Mouse (Mus musculus) lung, postnatal 25 days (tissue): ENCODE measurements around the gene Gm11437.

Source experiments
- DNase-seq: peaks from one replicate; pipeline ENCODE4 v3.0.0; 2022; ENCODE audit warnings: low spot score

Gene Gm11437

DNA sequence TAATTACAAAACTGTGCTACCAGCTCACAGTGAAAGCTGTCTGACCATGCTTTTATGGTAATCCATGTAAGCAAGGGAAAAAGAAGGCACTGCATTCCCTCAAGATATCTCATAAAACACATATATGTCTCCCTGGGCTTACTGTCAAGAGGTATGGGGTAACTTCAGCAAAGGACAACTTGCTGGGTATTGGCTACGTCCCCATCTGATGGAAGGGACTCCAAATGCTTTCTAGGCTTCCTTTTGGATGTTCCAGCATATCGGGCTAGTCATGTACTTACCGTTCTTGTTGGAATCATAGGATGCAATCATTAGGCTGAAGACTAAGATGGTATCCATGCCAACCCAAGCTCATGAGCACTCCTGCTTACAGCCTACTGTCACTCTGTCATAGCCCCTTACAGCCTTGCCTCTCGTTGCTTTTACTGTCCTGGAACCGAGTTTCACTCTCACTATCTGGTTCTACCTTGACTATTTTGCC is at the start of gene Gm11437:
Gm11437 (minus strand) TSS at position 431 of the 481 bp plus-strand sequence.
- DNase-seq: no peak

DNA sequence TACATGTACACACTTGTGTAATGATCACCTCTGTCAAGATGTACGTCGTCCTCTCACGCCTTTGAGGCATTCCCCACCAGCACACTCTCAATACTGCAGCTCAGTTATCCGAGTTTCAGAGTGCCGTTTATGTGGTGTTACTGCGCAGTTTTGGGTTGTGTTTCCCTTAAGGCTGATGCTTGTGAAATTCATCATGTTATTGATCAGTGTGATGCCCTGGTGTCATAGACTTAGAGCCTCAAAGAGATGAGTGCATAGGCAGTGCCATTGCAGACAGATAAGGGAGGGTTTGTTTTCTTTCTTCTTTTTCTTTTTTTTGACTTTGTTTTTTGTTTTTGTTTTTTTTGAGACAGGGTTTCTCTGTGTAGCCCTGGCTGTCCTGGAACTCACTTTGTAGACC is 43.6 kb upstream of the Gm11437 start:
- no peak for DNase-seq

DNA sequence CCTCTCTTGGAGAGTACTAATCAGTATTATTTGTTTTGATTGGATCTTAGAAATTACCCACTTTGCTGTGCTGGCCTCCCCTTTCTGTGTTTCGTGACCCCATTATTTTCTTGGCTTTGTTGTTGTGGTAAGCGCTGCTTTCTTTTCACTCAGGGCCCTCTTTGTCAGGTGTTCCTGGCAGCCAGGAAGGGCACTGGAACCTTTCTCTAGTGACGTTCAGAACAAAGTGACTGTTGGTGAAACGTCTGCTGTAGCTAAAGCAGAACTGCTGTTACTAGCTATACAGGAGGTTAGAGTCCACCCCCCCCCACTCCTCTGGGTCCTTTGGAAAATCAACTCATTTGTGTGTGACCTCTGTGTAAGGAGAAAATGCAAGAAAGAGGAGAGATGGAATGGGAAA is 38.5 kb upstream of the Gm11437 start:
- DNase-seq: no peak

DNA sequence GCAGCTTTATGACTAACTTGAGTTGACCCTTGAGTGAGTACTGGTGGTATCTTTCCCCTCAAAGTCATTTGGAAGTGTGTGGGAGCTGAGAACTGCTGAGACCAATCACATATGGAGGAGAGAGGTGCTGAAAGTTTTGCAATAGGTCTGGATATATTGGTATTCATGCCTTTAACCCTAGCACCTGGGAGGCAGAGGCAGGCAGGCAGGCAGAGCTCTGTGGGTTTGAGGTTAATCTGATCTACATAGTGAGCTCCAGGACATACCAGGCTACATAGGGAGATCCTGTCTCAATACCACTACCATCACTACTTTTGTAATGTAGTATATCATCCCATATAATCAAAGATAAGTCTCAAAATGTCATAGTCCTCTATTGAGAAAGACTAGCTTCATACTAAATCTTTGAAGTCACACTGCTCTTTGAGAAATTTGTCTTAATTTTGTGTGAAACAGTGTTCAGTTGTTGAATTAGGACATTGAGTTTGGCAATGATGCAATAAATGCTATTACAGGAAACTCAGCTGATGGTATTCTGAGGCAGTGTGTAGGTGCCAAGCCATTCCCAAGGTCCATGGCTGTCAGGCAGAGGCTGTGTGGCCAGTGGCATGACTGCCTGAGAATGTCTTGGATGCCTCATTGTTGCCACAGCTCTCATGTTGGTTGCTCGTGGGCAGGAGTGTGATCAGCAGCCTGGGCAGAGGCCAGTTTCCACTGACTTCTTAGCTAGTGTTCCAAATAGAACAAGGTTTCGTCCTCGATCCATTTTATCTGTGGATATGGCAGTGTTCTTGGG is 30.5 kb upstream of the Gm11437 start:
- DNase-seq: no peak

DNA sequence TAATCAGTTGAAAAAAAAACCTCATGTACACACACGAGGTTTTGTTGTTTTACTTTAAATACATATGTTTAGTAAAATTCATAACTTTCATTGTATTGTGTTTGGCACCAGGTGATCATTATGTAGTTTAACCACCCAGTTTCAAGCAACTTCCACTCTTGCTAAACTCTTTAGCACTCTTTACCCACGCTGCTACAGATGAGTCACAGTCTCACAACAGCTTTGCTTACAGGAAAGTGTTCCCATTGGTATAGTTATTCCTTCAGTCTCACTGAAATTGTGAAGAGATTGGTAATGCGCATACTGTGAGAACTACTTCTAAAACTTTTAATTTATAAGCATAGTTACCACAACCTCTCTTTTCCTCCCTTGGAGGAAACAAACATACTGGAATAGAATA is 27.5 kb upstream of the Gm11437 start:
- no peak for DNase-seq

DNA sequence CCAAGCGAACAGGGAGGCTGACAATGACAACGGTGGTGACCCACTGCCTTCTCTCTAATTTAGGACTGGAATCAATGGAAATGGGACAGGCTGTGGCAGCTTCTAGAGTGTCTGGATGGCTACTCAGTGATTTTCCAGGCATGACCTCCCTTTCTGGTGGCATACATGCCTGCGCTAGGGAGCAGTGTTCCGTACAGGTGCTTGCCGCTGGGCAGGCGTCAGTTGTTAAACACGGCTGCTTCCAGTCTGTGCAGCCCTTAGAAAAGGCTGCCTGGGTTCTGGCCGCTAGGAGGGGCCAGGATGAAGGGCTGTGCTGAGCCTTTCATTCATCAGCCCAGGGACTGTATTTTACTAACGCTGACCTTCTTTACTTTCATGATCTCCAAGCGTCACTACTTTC is 26.0 kb upstream of the Gm11437 start:
- DNase-seq: peak; percentile 13

DNA sequence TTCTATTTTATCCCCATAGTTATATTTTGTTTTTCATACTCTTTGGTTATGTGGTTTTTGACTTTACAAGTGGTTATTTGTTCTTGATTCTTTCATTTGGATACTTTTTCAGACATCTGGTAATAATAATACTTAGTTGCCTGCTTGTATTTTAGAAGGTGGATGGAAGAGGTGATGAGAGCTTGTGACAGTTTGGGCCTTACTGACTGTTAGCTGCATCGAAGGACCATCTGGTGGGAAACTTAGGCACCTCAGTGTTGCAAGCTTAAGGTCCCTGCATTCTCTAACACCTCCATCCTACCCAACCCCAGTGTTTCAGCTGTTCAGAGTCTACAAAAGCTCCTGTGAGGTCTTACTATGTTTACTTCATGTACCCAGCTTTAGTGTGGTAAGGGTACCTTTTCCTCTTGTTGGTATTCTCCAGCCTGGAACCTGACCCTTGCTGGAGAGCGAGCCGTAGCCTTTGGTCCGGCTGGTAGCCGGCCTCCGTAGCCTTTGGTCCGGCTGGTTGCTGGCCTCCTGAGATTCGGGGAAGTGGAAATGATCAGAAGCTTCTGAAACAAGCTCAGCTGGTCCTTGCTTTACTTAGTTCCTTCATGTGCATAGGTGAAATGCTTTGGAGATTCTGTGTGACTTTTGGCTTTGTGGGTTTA is 23.4 kb upstream of the Gm11437 start:
- no peak for DNase-seq

DNA sequence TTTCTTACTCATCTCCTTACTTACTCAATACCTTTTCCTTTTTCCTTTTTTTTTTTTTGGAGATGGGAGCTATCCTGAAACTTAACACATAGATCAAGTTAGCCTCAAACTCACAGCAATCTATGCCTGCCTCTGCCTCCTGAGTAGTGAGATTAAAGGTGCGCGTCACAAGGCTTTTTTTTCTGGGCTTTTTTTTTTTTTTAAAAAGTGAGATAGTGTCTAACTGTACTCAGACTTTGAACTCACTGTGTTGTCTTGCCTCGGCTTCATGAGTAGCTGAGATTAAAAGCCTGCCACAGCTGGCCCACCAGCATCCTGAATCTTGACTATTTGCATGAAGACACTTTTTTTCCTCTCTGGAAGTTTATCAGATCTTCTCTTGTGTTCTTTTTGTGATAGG is 21.3 kb upstream of the Gm11437 start:
- DNase-seq: no peak

DNA sequence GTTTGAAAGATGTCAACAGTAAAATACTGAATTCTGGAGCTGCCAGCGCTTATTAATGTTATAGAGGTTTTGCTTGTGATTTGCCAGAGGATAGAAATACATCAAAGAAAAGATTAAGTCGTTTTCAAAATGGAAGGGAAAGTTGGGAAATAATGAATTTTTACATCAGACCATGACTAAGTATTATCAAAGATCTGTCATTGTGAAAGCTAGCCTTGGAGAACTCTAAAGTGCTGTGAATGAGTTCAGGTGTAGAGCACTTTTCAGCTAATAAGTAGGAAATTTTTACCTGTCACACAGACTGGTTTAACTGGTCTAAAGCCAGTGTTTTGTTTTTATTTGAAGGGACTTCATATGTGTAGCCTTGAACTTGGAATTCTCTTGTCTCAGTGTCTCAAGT is 14.0 kb upstream of the Gm11437 start:
- peak; percentile 33 for DNase-seq

DNA sequence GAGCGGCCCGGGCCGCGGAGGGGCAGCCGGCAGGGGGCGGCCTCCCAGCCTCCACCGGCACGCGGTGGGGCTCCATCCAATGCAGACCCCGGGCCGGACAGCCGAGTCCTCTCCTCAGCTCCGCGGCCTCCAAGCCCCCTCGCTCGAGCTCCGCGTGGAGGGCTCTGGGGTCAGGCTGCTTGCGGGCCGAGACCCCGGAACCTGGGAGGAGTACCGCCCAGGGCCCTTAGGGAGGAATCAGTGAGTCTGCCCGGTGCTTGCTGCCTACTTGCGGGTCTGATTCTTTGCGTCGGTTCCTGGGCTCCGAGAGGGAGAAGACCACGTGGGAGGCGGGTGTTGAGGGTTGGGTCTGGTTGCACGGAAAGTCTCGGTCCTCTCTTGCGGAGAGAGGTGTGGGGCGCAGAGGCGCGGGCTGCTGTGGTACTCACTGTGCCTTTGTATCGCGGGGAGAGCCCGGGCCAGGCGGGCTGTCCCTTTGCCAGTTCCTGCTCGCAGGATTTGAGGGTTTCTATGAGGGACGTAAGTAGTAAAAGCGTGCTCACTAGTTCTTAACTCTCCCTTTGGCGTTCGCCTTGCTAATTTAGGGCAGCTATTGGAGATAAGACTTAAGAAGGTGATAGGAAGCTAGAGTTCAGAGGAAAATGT is 12.8 kb upstream of the Gm11437 start:
- DNase-seq: peak; percentile 65

DNA sequence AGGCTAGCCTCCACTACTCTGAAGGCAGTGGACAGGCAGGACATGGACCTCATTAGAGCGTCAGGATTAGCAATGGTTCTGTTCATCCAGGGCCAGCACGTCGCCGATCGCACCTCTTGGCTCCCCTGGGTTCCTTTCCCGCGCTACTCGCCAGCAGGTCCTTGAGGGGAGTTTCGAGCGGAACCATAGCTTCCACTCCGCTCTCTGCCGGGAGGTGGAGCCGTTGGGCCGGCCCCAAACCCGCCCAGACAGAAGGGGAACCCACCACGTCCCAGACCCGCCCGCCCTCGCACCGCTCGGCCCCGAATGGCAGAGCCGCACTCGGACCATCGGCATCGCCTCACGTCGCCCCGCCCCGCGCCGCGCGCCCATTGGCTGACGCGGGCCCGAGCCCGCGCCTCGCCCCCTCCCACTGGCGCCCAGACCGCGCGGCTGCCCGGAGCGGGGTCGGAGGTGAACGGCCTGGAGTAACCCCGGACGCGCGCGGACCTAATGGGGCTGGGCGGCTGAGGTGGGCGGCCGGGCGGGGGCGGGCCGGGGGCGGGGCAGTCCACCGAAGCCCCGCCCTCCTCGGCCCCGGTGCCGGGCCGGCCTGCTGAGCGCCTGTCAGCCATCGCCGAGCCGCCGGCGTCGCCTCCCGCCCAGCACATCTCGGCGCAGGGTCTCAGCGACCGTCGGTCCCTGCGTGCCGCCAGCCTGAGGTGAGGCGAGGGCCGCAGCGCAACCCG is 12.1 kb upstream of the Gm11437 start:
- peak; percentile 97 for DNase-seq

DNA sequence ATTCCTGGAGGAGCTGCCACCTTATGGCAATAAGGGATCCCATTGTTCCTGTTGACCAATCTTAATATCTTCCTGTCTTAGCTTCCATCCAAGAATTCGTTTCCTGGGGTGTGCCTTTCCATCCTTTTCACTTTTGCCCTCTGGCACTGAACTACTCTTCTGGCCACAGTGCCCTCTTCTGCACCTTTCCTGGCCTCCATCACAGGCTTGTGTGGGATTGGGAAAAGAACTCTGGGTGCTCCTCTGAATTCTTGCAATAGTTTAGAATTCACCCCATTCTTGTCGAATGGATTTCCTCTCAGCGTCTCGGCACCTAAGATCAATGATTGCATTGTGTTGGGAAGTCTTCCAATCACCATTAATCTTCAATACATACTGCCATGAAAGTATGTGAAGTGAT is 11.3 kb upstream of the Gm11437 start:
- no peak for DNase-seq

DNA sequence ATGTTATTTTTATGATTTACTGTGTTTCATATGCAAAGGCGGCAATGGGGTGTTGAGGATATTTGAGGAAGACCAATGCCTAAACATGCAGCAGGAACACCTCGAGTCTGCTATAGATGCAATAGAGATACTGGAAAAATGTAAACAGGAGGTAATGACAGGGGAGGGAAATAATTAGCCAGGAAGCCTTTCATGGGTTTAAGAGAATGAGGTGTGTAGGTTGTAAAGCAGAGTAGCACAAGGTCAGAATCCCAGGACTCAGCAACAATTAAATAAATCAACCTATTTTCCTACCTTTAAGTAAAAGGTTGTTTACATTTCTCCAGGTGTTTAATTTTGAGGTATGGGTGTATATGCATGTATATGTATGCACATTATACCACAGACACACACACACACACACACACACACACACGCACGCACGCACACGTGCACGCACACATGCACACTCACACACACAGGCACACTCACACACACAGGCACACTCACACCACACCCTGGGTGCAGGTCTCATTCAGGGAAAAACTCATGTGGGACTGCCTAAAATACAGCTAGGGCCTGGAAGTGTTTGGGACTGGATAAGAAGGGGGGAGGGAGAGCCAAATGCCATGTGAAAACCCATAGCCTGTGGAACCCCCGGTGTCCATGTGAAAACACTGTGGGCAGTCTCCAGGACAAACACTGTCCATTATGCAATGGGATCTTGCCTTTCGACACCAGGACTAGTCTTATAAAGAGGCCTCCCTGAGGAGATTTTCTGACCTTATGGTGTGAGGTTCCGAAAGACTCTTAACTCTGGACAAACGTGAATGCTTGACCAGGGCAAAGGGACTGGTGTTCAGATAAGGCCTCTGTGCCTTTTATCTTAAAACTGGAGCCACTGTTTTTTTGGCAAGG is 5.5 kb upstream of the Gm11437 start:
- DNase-seq: no peak

DNA sequence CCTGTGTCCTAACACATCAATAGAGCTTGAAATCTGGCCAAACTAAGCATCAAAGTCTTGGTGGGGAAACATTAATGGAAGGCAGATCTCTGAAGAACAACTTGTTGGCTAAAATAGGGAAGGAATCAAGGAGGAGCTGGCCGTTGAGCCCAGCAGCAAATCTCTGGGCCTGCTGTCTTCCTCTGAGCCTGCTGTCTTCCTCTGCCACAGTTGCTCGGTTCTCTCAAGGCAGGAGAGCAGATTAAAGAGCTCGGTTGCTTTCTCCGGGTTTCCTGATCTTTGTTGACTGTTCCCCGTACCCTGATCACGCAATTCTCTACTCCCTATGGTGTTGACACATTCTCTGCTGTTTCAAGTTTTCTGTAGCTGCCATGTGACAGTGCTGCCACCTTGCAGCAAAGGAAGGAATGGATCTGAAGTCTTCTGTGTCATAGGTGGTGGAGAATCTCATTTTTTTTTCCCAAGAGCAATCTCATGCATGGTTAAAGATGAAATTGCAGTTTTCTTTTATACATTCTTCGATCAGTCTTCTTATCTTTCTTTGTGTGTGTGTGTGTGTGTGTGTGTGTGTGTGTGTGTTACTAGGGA is 1.5 kb upstream of the Gm11437 start:
- DNase-seq: peak; percentile 65

DNA sequence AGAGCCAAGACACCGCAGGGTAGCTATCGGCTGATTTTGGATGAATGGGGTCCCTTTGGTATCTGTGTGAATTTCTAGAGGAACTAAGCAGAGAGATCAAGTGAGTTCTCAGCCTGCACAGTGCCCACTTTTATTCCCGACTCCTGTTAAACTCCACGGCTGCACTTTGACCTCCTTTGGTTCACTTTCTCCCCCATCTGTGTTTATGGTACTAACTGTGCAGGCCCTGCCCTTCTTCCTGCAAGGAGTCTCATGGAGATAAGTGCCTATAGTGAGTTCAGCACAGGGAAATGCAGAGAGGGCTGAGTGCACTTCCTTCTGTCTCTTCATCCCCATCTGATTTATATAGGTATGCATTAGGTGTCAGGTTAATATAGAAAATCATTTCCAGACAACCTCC is 2.7 kb downstream of the Gm11437 start:
- no peak for DNase-seq

DNA sequence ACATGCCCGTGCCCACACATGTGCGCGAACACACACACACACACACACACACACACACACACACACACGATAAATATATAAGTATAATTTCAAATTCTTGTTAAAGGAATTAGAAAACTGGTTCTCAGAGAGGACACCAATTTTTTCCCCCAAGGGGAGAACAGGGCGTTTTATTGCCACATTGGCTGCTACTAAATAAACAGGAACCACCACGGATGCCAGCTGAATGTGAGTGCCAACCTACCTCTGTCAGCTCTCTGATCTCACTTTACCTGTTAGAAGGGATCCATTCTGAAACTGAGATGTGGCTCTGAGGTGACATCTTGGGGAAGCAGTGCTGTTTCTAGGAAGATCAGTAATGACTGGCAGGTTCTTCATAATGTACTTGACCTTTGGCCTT is 3.2 kb downstream of the Gm11437 start:
- DNase-seq: no peak

DNA sequence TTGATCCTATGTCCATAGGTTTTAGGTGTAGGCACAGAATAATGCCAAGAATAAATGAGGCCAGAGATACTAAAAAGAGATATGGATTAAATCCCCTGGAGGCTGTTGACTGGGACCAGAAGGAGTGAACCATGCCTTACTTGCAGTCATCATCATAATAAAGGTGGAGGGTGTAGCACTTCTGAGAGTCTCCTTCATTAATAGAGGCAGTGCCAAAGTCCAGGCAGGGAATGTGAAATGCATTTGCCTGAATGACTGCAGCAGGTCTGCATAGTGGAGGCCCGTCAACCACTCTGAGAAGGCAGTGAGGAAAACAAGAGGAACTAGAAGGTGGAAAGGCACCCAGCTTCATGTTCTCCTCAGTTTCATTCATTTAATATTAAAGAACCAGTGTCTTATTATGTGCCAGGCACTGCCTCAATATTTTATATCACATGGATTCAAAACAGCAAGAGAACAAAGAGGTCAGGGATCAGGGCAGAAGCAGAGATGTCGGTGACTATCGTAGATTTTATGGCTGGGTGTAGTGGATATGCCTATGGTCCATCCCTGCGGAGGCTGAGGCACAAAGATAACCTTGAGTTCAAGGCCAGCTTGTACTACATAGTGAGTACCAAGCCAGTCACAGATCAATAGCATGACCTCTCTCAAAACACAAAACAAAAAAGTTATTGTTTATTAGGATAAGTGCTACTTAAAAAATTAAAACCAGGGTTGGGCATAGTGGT is 10.6 kb downstream of the Gm11437 start:
- no peak for DNase-seq

DNA sequence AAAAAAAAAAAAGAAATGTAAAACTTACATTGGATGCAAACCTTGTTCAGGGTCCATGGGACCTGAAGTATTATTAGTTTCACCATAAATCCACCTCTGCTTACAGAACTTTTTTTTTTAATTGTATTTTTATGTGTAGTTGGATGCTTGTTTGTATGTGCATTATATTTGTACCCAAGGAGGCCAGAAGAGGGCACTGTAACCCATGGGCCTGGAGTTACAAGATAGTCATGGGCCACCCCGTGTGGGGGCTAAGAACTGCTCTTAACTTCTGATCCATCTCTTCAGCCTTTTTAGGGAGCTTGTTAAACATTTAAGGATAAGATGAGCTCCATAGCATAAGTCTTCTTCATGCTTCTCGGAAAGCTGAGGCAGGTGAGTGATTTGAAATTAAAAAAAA is 16.4 kb downstream of the Gm11437 start:
- DNase-seq: no peak

DNA sequence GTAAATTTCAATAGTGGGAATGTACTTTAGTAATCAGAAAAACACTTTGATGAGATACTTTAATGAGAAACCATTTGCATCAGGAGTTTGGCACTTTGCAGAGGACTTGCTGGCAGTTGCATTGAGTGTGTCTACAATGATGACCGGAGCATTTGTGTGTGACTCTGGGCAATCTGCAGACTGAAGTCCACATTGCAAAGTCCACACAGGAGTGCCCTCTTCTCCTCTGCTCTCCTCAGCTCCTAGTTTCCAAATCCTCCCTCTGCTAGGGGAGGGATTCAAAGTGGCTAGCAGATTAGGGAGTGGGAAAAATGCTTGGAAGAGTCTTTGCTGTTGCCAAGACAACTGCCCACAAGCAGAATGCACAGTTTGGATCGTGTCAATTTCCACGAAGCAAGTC is 21.2 kb downstream of the Gm11437 start:
- DNase-seq: no peak

DNA sequence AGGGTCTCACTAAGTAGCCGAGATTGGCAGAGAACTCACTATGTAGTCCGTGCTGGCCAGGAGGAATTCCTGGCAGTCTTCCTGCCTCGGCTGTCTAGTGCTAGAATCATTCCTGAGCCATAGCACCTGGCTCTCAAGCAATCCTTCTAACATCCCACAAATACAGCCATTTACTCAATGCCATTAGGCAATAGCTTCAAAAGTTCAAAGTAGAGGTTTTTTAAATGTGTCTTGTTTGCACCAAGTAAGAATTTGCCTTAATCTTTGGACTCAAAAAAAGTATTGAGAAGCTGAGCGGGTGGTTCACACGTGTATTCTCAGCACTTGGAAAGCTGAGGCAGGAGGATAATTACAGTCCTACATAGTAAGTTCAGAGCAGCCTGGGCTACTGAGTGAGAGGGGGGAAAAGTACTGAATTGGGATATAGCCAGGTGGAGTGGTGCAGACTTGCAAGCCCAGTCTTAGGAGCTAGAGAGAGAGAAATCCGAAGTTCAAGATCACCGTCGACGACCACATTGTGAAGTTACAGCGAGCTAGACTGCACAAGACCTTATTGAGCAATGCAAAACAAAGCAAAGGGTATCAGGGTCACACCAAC is 22.0 kb downstream of the Gm11437 start:
- no peak for DNase-seq
